9 mouse cellular contexts compared by ENCODE assay signal in genomic region chr9:57056237-57056636, GRCm38 (mm10). TPM values are rescaled to one million over a fixed set of nuclear protein-coding genes. Genes with fewer than 3 reads are reported as not detected.
DNase-seq lines count a peak whose midpoint lies in the region; ATAC-seq and TF ChIP-seq lines count a peak whose summit lies in the region.
"Had no signal": no experiment of that assay in that cellular context is flagged by ENCODE, and none has a peak within 500 bp of the region (broad histone marks: within the 10 kb centered on the region; RNA-seq: fewer than 3 reads in every experiment).

No protein-coding gene starts in this region.

- H3K36me3 ChIP-seq in midbrain, embryonic 14.5 days (ENCODE audit: control insufficient read depth, insufficient read depth, low read length), result peaks cover 56% of the 10 kb centered on the region
- H3K36me3 ChIP-seq in midbrain, embryonic 10.5 days, result peaks cover 62% of the 10 kb centered on the region
- H3K36me3 ChIP-seq in lung, postnatal 0 days (ENCODE audit: insufficient read depth, low read length), result peaks cover 4% of the 10 kb centered on the region; the same call in 1 of the 2 replicates
- 0 out of 2 replicates have a peak, but pooled peaks cover 1% of the 10 kb centered on the region for H3K36me3 ChIP-seq in splenic B cell, adult 2 months (ENCODE audit: control insufficient read depth, insufficient read depth, low read length, poor library complexity, severe bottlenecking)

- no peak for TF ChIP-seq EP300 in lung, postnatal 0 days (IDR thresholded peaks at IDR 0.05)

- H3K4me3 ChIP-seq in midbrain, embryonic 14.5 days (replicated peaks; ENCODE audit: low read depth, low read length), result no peak overlapping the region
- H3K4me3 ChIP-seq in midbrain, embryonic 10.5 days, result no peak overlapping the region
- H3K4me3 ChIP-seq in lung, postnatal 0 days (ENCODE audit: low read depth, low read length), result no peak overlapping the region
- H3K4me3 ChIP-seq: midbrain, embryonic 12.5 days had no signal

- no peak overlapping the region for H3K9ac ChIP-seq in midbrain, embryonic 14.5 days (replicated peaks; ENCODE audit: low read length)
- H3K9ac ChIP-seq in lung, postnatal 0 days (replicated peaks; ENCODE audit: low read depth), result no peak overlapping the region
- H3K9ac ChIP-seq: midbrain, embryonic 12.5 days had no signal

- no peak for ATAC-seq in midbrain, embryonic 14.5 days (ENCODE audit: low FRiP score, low TSS enrichment)
- peak; percentile 50 for ATAC-seq in lung, postnatal 0 days

- H3K27ac ChIP-seq in midbrain, embryonic 14.5 days (replicated peaks; ENCODE audit: low read depth, low read length), result no peak overlapping the region
- H3K27ac ChIP-seq in midbrain, embryonic 10.5 days (replicated peaks), result no peak overlapping the region
- no peak overlapping the region for H3K27ac ChIP-seq in lung, postnatal 0 days (ENCODE audit: low read length)
- H3K27ac ChIP-seq: midbrain, embryonic 12.5 days had no signal

- H3K4me1 ChIP-seq in midbrain, embryonic 14.5 days (ENCODE audit: control insufficient read depth, insufficient read depth, low read length), result no peaks in the 10 kb centered on the region
- no peaks in the 10 kb centered on the region for H3K4me1 ChIP-seq in midbrain, embryonic 10.5 days
- no peaks in the 10 kb centered on the region for H3K4me1 ChIP-seq in lung, postnatal 0 days (ENCODE audit: insufficient read depth, low read depth, low read length)
- H3K4me1 ChIP-seq: midbrain, embryonic 12.5 days had no signal

- H3K4me2 ChIP-seq in midbrain, embryonic 14.5 days (ENCODE audit: low read length), result no peak overlapping the region
- H3K4me2 ChIP-seq in lung, postnatal 0 days (replicated peaks; ENCODE audit: low read depth, low read length), result no peak overlapping the region
- H3K4me2 ChIP-seq: midbrain, embryonic 12.5 days had no signal

- 94% methylated on average over 1 of the region's 1 CpGs for WGBS in midbrain, embryonic 14.5 days
- 97% methylated on average over 1 of the region's 1 CpGs for whole genome bisulfite sequencing in midbrain, embryonic 10.5 days
- WGBS in lung, postnatal 0 days, result 83% methylated on average over 1 of the region's 1 CpGs

- TF ChIP-seq CTCF in lung, postnatal 0 days (IDR thresholded peaks at IDR 0.05), result peak; percentile 76

- DNase-seq in adrenal gland, adult (ENCODE audit: inconsistent age in 2 of 2, low spot score in 1 of 2), result peak; percentile 37 to 84
- DNase-seq in adrenal gland, postnatal 4 days (ENCODE audit: low spot score in 2 of 2), result no peak
- DNase-seq in midbrain, embryonic 14.5 days, result peak; percentile 72
- DNase-seq in midbrain, embryonic 10.5 days (ENCODE audit: low spot score), result no peak
- DNase-seq in cerebellum, adult 9-11 months, result peak; percentile 69
- peak; percentile 65 for DNase-seq in heart, postnatal 4 days
- peak; percentile 81 for DNase-seq in lung, postnatal 0 days (ENCODE audit: low spot score)
- peak; percentile 85 for DNase-seq in splenic B cell, adult 2 months (ENCODE audit: low read depth, low spot score)

- H3K9me3 ChIP-seq in midbrain, embryonic 14.5 days (ENCODE audit: control insufficient read depth, low read length), result no peaks in the 10 kb centered on the region
- H3K9me3 ChIP-seq in midbrain, embryonic 10.5 days (replicated peaks), result no peaks in the 10 kb centered on the region
- no peaks in the 10 kb centered on the region for H3K9me3 ChIP-seq in lung, postnatal 0 days (ENCODE audit: low read length)
- H3K9me3 ChIP-seq: midbrain, embryonic 12.5 days had no signal

- no peaks in the 10 kb centered on the region for H3K27me3 ChIP-seq in midbrain, embryonic 14.5 days (ENCODE audit: control insufficient read depth, insufficient read depth, low read length)
- H3K27me3 ChIP-seq in midbrain, embryonic 10.5 days (ENCODE audit: low read depth, poor library complexity, severe bottlenecking), result no peaks in the 10 kb centered on the region
- no peaks in the 10 kb centered on the region for H3K27me3 ChIP-seq in lung, postnatal 0 days (replicated peaks; ENCODE audit: insufficient read depth, low read length)
- H3K27me3 ChIP-seq in splenic B cell, adult 2 months (ENCODE audit: control insufficient read depth, insufficient read depth, low read length, poor library complexity, severe bottlenecking), result no peaks in the 10 kb centered on the region
- H3K27me3 ChIP-seq: midbrain, embryonic 12.5 days had no signal

RNA-seq across cellular contexts. Expression of gene Sin3a, which starts 15.6 kb away (rescaled TPM):
- 10 to 100 TPM; 58.0 to 64.5 TPM for total RNA-seq in adrenal gland, postnatal 4 days (2021)
- 23.4 and 40.8 TPM in 2 replicates for polyA plus RNA-seq in midbrain, embryonic 14.5 days (2014; fragmentation: Nextera tagmentation; extraction: Ambion mirVana)
- polyA plus RNA-seq in midbrain, embryonic 10.5 days (2016; fragmentation: Nextera tagmentation; extraction: Ambion mirVana), result 51.6 and 56.7 TPM in 2 replicates
- 10 to 100 TPM; 46.2 to 46.5 TPM for total RNA-seq in heart, postnatal 4 days (2021)
- 14.3 and 17.5 TPM in 2 replicates for polyA plus RNA-seq in lung, postnatal 0 days (2015; fragmentation: Nextera tagmentation; extraction: Ambion mirVana)

Comparison
In these comparisons a context has a peak if more than half of its experiments do, and no peak if none do; other contexts are left out.
1. DNase-seq: peak in adrenal gland, adult (2 of 2), midbrain, embryonic 14.5 days (single experiment), cerebellum, adult 9-11 months (single experiment), heart, postnatal 4 days (single experiment), lung, postnatal 0 days (single experiment) and splenic B cell, adult 2 months (single experiment); none in adrenal gland, postnatal 4 days (0 of 2) and midbrain, embryonic 10.5 days (single experiment).